1 mouse cellular context compared by ENCODE assay signal in the genomic region with DNA sequence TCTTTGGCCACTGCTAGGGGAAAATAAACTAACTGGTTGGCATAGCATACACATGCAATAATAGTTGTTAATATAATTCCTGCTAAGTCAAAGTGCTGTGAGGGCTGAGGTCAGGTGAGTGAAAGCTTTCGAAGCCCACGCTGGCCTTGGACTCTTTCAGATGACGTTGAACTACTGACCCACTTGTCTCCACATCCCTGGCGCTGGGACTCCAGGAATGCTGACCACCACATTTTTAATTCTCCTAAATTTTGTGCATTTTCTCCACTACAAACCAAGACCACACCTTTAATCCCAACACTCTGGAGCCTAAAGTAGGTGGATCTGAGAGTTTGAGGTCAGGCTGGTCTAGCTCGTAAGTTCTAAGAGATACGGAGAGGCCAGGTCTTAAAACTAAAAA.
TF ChIP-seq lines count a peak whose summit lies in the region.

No protein-coding gene starts in this region.

TF ChIP-seq in MEL, 35 proteins besides CTCF, POLR2A, EP300 and RAD21:
- TF ChIP-seq GATA1 (IDR thresholded peaks at IDR 0.05; ENCODE audit: low read depth, low read length): no peak
- no peak for TF ChIP-seq MEF2A (IDR thresholded peaks at IDR 0.05; ENCODE audit: extremely low read depth, insufficient replicate concordance, low read depth, low read length, poor library complexity, severe bottlenecking)
- no peak for TF ChIP-seq MYB (IDR thresholded peaks at IDR 0.05; ENCODE audit: low read depth, low read length)
- no peak for TF ChIP-seq ZKSCAN1 (IDR thresholded peaks at IDR 0.05; ENCODE audit: low read depth, low read length)
- no peak for TF ChIP-seq POLR2AphosphoS5 (IDR thresholded peaks at IDR 0.05; ENCODE audit: borderline replicate concordance, low read depth, low read length)
- no peak for TF ChIP-seq CHD1 (IDR thresholded peaks at IDR 0.05; ENCODE audit: low read depth, low read length)
- no peak for TF ChIP-seq POLR2AphosphoS2 (IDR thresholded peaks at IDR 0.05; ENCODE audit: low read length)
